Mouse (Mus musculus) cerebellum, postnatal 14 days (tissue): Measurements from ENCODE around the gene Tmem234.

Experiments
- DNase-seq, 2 experiments: peaks; one replicate each; pipeline ENCODE4 v3.0.0; 2021; ENCODE audit warnings: mixed read lengths in 2 of 2

Gene Tmem234

DNA sequence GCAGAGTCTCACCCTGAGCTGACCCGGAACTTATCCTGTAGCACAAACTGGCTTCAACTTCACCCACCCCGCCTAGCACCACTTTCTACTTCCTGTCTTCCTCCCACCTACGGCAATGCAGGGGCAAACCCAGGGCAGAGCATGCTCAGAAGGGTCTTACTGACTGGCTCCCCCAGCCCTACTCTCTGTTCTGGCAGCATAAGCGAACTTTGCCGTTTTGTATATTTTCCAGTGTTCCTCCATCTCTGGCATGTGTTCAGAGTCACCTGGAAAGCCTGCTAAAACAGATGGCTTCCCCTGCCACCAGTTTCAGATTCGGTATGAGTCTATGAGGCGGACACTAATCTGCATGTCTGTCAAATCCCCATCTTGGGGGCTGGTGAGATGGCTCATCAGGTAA, 20.1 kb upstream of the Tmem234 start:
- peak; percentile 69 to 73 for DNase-seq

DNA sequence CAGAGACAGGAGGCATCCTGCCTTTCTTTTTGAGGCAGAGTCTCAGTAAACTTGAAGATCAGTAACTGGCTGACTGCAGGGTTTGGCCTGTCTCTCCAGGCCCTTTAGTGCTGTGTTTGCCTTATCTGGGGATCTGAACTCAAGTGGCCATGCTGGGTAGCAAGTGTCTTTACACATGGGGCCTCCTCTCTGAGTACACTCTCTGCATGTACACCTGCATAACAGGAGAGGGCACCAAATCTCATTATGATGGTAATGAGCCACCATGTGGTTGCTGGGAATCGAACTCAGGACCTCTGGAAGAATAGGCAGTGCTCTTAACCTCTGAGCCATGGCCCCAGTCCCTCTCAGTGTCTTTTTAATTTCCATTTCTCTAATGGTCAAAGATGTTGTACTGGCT, 18.2 kb upstream of the Tmem234 start:
- no peak for DNase-seq

DNA sequence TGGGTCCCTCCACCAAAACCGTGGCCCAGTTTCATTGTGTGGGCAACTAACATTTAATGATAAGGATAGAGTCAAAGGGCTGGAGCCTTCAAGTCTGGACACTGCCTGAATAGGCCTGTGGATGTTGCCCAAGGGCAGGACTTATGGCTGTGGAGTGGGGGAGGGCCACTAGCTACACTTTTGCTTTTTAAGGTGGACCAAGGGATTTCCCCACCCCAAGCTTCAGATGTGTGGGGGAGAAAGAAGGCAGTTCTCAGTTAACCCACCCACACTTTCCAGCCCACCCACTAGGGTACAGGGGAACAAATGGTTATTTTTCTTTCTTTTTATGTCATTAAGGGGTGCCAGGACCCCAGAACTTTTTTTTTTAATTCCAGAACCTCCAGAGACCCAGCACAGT, 16.1 kb upstream of the Tmem234 start:
- no peak for DNase-seq

DNA sequence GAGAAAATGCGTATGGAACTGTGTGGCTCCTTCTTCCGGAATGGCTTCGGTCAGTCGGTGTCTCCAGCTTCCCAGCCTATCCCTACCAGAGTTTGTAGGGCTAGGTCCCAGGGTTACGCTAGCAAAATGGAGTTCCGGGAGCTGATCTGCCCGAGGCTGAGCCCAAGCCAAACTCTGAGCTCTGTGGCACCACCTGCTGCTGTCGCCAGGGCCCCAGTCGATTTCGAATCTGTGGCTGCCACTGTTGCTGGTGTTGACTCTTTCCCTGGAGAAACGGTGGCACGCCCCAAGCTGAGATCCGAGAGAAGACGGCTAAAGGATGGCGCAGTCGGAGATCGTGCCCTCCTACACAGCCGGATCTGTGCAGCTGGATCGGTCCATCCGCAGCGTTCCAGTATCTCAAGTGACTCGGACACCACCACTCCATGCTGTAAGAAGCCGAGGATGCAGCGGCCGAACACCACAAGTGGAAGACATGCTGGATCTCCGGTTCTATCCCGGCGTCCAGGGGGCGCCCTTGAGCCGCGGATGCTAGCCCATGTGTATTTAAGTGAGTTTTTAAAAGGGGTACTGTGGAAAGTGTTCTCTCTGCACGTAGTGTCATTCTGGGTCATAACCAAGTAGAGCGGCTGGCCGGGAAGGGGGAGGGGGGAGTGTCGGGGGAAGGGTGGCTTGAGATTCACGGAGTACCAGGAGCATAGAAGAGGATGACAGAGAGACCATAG, 15.4 kb upstream of the Tmem234 start:
- peak; percentile 83 to 88 for DNase-seq

DNA sequence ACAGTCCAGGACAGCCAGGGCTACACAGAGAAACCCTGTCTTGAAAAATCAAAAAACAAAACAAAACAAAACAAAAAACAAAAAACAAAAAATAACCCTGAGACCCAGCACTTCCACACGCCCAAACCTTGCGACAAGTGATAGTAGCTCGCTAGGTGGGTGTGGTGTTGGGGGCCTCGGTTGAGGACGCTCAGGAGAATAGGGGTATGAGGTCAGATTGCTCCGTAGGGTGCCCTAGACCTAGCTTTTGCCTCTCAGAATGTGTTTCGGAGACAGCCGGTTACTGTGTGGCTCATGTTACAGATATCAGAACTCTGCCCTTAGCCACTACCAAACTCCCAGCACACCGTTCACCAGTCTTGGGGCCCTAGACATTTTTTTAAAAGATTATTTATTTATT, 14.7 kb upstream of the Tmem234 start:
- no peak for DNase-seq

DNA sequence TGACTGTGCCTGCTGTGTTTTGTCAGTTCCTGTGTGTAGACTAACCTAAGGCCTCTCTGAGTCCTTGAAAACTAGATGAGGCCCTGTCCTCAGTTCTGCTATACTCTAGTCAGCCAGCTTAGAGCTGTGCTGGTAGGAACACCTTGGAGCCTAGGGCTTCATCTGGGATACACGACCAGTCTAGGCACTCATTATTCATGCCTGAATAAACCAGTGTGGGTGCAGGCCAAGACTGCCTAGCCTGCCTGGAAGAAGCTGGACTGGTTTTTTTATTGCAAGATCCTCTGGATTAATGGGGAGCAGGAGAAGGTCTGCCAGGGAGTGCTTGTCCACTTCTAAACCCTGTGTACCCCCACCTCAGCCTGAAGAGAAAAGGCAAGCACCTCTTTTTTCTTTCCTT, 13.5 kb upstream of the Tmem234 start:
- DNase-seq = no peak

DNA sequence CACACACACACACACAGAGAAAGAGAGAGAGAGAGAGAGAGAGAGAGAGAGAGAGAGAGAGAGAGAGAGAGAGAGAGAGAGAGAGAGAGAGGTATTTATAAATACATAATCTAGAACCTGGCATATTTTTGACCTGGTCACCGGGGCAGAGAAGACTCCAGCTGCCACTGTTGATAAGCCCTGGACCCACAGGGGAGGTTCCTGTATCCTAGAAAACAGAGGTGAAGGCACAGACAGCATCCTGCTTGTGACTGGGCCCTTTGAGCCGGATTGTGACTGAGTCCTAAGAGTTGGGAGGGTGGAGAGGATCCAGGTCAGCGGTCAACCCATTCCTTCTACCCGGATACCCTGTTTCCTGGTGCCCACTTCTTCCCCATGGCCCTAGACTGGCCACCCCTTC, 11.6 kb upstream of the Tmem234 start:
- no peak for DNase-seq

DNA sequence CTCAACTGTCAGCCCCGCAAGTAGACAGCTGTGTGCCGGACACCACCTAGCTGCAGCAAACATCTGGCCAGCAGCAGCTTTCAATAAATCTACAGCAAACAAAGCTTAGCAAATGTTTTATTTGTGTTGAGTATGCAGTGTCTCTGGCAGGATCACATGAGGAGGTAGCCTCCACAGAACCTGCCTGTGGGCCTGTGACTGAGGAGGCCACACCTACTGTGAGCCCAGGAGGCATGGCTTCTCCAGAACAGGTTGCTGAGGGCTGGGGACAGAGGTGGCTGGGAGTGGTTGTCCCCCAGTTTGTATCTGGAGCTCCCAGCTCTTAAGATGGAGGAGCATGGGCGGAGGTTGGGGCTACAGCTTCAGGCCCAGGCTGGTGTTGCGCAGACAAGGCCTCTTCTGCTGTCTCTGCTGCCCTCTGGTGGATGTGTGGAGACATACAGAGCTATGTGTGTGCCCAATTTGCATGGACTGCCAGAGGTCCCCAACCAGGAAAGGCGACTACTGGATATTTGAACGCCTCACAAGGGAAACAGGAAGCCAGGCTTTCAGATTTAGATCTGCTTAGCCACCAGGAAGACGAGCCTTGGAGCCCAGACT, 8.1 kb downstream of the Tmem234 start:
- peak; percentile 90 to 94 for DNase-seq

DNA sequence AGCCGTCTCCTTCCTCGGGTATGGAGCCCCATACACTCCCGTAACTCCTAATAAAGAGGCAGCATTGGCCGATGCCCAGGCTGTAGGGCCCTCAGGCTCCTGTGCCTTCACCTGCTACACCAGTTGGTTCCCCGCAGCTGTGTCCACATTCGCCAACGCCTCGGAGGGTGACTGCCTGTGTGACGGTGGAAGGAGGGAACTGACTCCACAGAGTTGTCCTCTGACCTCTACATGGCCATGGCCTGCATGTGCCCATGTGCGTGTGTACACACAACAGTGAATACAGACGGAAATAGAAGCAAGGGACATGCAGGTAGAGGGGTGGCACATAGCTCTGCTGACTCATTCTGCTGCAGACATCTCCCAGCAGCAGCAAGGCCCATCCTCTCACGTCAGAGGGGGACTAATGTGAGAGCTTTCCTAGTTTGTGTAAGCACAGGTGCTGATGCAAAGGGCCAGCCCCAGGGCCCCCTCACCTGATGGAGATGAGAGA, 8.7 kb downstream of the Tmem234 start:
- peak in 1 of 2 experiments; percentile 44 for DNase-seq

DNA sequence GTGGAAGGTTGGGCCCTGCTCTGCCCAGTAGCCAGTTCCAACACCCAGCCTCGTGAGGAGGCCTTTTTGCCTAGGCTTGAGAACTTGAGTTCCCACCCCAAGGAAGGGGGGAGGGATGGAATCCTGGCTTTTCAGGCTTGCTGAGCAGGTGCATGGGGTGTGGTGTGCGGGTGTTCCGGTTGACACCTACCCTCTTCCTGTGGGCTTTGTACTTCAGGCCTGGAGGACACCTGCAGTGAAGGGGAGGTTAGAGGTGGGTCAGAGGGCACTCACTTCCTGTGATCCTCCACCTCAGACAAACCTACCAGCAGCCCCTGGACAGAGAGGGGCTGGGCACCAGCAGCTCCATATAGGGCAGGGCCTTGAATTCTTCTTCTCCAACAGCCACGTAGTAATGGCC, 9.6 kb downstream of the Tmem234 start:
- no peak for DNase-seq

DNA sequence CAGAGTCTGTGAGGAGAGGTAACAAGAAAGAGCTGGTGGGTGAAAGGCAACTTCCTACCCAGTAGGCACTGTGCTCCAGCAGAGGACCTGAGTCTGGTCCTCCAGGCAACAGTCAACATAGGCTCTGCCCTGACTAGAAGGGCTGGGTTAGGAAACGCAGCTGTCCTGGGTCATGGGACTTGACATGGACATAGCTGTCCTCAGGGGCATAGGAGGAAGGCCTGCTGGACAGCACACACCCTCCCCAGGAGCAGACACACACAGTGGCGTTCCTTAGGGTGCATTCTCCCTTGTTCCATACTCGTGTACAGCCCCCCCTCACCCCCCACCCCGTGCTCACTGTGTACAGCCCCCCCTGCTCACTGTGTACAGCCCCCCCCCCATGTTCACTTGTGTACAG, 10.0 kb downstream of the Tmem234 start:
- no peak for DNase-seq

DNA sequence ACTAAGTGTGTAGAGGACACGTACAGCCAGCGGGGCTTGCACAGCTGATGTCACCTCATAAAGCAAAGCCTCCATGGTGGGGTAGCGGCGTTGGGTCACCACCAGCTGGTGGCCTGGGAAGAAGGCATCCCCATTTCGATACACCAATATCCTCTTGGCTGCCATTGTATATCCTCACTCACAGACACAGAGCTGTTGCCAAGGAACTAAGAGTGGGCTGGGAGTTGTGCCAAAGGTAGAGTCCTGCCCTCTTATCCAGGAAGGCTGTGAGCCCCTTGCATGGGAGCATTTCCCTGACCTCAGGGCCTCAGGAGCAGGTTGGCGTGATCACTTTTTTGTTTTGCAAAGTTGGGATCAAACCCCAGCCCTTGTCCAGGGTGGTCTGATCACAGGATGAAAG, 13.6 kb downstream of the Tmem234 start, which contains the start of gene Dcdc2b:
Gene Dcdc2b, minus strand, starts transcription at position 165 of the 400 bp plus-strand sequence.
- DNase-seq = peak; percentile 58 to 60

DNA sequence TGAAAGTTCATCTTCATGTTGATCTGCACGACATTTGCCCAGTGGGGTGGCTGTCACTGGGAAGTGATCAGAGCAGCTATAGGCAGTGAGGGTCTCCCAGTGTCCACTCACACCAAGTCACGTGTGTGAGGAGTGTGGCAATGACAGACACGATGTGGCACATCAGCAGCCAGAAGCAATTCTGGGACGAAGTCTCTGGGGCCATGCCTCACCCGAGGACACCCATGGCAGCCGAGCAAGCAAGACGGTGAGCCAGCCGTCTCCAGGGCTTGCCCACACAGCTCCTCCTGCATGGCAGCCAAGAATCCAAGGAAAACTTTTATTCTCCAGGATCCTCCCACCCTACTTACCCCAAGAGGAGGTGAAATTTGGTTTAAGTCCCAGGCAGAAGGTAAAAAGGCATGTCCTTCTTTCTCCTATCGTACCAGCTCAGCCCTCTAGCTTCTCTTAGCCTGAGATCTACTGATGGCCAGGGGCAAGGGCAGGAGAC, 15.4 kb downstream of the Tmem234 start:
- DNase-seq = no peak

DNA sequence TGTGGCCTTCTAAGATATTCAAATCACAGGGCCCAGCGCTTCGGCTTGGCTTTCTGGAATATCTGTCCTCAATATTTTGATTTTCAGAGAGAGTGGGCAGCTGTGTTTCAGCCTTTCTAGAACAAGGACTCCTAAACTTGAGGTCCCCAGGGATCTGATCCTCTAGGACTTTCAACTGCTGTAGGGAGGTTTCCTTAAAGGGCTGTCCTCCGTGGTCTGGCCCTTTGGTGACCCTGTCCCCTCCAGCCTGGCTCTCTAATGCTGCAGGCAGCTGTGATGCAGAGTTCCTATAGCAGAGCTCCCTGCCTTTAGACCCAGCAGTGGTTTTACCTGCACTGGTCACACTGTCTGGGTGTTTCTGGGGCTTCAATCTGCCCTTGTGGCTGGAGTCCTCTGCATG, 16.2 kb downstream of the Tmem234 start:
- DNase-seq = no peak

DNA sequence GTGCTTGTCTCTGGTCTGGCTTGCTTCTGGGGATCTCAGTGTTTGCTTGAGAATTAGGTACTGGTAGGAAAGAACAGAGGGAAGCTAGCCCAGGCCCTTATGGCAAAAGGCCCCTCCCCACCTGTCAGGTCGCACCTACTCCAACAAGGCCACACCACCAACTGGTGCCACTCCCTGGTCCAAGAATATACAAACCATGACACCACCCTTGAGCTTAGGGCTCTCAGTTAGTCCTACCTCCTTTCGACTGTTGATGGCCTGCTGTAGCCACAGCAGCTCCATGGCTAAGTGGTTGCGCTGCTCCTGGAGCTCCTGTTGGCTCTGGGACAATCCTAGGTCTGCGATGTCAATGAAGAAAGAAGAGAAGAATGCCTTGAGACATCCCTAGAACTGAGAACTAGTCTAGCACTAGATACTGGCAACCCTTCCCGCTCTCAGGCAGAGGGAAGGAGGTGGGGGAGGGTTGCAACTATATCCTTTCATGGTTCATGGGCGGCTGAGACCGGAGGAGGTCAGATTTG, 16.7 kb downstream of the Tmem234 start:
- DNase-seq = no peak

DNA sequence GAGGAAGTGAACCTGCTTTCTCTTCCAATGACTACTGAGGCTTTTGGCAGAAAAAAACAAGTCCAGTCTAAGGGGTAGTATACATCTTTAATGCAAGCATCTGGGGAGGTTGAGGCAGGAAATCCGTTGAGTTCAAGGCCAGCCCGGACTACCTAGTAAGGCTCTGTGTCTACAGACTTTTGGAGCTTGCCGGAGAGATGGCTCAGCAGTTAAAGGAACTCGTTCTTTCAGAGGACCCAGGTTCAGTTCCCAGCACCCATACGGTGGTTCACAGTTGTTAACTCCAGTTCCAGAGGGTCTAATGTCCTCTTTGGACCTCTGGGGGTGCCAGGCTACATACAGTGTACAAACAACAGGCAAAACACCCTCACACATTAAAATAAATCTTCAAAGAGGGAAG, 17.6 kb downstream of the Tmem234 start:
- DNase-seq = no peak

DNA sequence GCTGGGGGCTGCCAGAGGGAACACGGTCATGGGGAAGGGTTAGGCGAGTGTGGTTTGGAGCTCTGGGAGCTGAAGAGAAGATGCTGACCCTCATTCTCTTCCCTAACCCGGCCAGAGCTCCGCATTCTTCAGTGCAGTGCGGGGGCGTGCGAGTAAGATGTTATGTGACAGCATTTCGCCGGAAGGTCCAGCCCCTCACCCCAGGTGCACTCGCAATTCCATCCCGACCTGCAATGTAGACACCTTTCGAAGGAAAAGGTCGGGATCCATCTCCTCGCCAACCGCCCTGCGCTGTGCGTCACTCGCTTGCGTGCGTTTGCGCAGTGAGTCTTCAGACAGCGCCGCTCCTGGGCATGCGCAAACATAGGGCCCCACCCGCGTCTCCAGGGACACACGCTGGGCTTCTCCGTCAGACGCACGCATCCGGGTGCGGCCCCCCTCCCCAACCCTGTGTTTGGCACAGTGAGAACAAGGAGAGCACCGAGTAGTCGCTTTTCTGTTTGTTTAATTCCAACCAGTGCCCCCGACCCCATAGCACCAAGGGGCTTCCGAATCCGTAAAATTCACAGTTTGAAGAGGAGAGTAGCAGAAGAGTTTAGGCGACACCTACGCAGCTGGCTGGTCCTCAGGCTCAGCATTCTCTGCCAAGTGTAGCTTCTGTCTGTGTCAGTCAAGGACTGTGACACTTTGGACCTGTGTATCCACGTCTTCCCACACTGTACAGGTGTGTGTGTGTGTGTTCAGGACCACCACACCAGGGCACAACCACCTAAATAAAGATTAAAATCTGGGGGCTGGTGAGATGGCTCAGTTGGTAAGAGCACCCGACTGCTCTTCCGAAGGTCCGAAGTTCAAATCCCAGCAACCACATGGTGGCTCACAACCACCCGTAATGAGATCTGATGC, 18.6 kb downstream of the Tmem234 start, which contains the start of gene Iqcc:
Gene Iqcc, minus strand, starts transcription at position 314 of the 906 bp plus-strand sequence.
- DNase-seq = peak; percentile 97

DNA sequence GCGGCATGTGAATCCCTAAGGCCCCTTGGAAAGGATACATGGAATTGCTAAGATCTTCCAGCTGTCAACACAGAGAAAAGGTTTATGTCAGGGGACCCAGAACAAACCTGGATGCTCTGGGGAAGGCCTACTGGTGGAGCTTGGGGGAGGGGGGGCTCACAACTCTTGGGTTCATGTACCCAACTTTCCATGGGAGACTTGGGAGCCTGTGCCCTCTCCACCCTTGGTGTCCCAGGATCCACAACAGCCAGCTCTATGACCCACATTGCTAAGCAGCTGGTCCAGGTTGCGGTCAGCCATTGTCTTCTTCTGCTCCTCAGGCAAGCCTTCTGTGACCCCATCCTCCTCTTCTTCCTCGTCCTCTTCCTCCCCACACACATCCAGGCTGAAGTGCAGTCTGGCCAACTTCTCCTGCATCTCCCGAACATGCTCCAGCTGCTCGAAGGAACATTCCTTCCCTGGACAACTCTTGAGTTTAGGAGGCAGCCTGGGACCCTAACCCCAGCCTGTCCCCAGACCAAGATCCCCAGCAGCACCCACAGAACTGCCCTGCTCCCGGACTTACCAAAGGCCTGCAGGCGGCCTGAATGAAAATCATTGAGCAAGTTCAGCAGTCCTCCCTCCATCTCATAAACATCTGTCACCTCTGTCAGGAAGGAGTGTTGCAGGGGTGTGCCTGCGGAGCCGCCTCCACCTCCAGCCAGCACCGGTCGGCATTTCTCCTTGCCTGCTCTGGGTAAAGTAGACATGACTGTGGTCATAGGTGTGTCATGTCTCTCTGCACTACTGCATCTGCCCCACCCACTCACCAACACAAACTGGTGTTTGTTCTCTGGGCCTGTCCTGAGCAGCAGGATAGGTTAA, 20.2 kb downstream of the Tmem234 start:
- no peak for DNase-seq

DNA sequence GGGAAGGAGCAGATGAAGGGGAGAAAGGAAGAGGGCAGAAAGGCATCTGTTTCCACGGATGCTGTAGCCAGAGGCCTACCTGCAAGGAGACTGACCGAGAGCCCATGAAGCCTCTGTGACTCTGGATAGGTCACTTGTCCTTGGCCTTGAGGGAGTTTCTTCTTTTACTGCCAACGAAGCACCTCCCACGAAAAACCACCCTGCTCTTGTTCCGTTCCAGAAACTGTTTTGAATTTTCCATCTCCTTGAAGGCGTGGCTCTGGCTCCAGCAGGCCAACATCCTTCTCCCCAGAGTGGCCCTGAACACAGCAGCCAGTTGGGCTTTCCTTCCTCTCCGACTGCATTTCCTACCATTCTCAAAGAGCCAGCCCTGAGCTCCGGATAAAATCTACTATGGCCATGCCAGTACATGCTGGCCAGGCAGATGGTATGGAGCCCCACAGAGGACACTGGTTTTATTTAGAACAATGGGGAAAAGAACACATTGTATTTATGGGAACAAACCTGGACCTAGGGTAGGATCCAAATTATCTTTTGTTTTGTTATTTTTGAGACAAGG, 20.9 kb downstream of the Tmem234 start:
- DNase-seq = peak; percentile 43 to 66

DNA sequence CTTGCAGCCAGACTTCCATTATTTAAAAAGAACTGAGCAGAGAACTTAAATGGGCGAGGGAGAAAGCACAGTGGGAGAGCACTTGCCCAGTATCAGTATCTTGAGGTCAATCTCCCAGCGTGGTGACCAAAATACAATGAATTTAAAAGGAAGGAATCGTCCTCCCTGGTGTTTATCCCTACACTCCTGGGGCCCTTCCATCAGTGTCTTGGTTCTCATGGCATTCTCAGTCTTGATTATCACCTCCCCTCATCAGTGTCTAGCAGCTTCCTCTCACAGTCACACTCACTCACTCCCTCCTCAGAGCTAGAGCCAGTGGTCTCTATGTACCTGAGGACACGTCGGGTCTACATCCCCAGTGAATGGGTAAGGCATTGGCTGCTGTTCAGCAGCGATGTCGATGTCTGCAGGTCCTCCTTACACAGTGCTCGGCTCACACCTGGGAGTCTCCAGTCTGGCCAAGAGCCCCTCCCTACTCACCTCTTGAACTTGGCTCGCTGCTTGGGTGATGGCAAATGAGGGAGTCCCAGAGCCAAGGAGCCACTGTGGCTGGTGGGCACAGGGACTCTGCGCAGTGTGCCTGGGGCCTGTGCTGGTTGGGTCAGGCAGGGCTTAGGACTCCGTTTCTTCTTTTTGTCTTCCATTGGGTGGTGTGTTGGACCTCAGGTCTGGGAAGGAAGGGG, 21.8 kb downstream of the Tmem234 start:
- DNase-seq = peak in 1 of 2 experiments; percentile 43
